14 mouse cellular contexts compared by ENCODE assay signal in the genomic region with DNA sequence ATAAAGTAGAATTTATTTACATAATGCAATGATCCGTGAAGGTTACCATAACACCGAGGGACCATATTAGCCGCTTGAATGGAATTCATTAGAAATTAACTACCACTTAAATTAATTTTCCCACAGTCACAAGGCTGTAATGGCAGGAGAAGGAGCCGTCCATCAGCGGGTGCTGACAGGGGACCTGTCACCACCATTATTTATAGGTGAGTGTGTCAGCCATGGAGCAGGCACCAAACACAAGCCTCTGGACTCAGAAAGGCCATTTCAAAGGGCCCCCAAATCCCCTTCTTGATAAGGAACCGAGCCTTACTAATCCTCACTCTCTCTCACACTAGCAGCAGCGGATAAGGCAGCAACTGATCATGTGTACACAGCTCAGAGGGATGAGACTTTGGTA. TPM values are rescaled to one million over a fixed set of nuclear protein-coding genes. Genes with fewer than 3 reads are reported as not detected.
DNase-seq lines count a peak whose midpoint lies in the region; ATAC-seq and TF ChIP-seq lines count a peak whose summit lies in the region.
"Had no signal": no experiment of that assay in that cellular context is flagged by ENCODE, and none has a peak within 500 bp of the region (broad histone marks: within the 10 kb centered on the region; RNA-seq: fewer than 3 reads in every experiment).

No protein-coding gene starts in this region.

- ATAC-seq in Patski, result peak; percentile 48
- ATAC-seq in heart, postnatal 0 days (ENCODE audit: insufficient read depth, low read depth), result peak; percentile 79
- ATAC-seq in limb, embryonic 11.5 days (ENCODE audit: insufficient number of reproducible peaks, low FRiP score, low TSS enrichment, low read depth), result no peak

- H3K27ac ChIP-seq in heart, adult 2 months, result peak overlapping the region; percentile 45
- H3K27ac ChIP-seq in heart, postnatal 0 days (ENCODE audit: low read depth), result peak overlapping the region; percentile 82
- no peak overlapping the region for H3K27ac ChIP-seq in limb, embryonic 11.5 days (replicated peaks; ENCODE audit: low read depth, low read length)
- no peak overlapping the region for H3K27ac ChIP-seq in left cerebral cortex, adult 2 months
- H3K27ac ChIP-seq: forebrain, embryonic 12.5 days; liver, embryonic 14.5 days had no signal

- no peak overlapping the region for H3K9ac ChIP-seq in heart, adult 2 months (ENCODE audit: low read depth, low read length)
- H3K9ac ChIP-seq in heart, postnatal 0 days (replicated peaks; ENCODE audit: low read depth, low read length), result no peak overlapping the region
- H3K9ac ChIP-seq in limb, embryonic 11.5 days (ENCODE audit: low read length), result no peak overlapping the region
- H3K9ac ChIP-seq: forebrain, embryonic 12.5 days; liver, embryonic 14.5 days had no signal

- TF ChIP-seq CTCF in heart, adult 2 months (IDR thresholded peaks at IDR 0.05), result no peak
- no peak for TF ChIP-seq CTCF in Patski (IDR thresholded peaks at IDR 0.05)
- TF ChIP-seq CTCF in heart, postnatal 0 days (IDR thresholded peaks at IDR 0.05; ENCODE audit: low read depth), result no peak
- no peak for TF ChIP-seq CTCF in left cerebral cortex, adult 2 months (IDR thresholded peaks at IDR 0.05)

- no peak overlapping the region for H3K4me2 ChIP-seq in heart, postnatal 0 days (ENCODE audit: low read depth, low read length)
- H3K4me2 ChIP-seq in limb, embryonic 11.5 days (ENCODE audit: low read depth, severe bottlenecking), result no peak overlapping the region
- H3K4me2 ChIP-seq: forebrain, embryonic 12.5 days had no signal

- peaks cover 1% of the 10 kb centered on the region for H3K36me3 ChIP-seq in heart, adult 2 months (ENCODE audit: control insufficient read depth, insufficient read depth, low read length)
- no peaks in the 10 kb centered on the region for H3K36me3 ChIP-seq in heart, postnatal 0 days (replicated peaks; ENCODE audit: control insufficient read depth, insufficient read depth, low read length)
- no peaks in the 10 kb centered on the region for H3K36me3 ChIP-seq in limb, embryonic 11.5 days (ENCODE audit: control insufficient read depth, insufficient read depth, low read length)
- H3K36me3 ChIP-seq: forebrain, embryonic 12.5 days had no signal

- no peaks in the 10 kb centered on the region for H3K79me2 ChIP-seq in heart, adult 2 months (replicated peaks; ENCODE audit: control insufficient read depth, insufficient read depth, low read length)

- H3K27me3 ChIP-seq in heart, adult 2 months (ENCODE audit: control insufficient read depth, insufficient read depth, low read length), result no peaks in the 10 kb centered on the region
- H3K27me3 ChIP-seq in Patski, result no peaks in the 10 kb centered on the region
- no peaks in the 10 kb centered on the region for H3K27me3 ChIP-seq in heart, postnatal 0 days (ENCODE audit: control insufficient read depth, insufficient read depth, low read length)
- H3K27me3 ChIP-seq in limb, embryonic 11.5 days (ENCODE audit: control insufficient read depth, insufficient read depth, low read length), result no peaks in the 10 kb centered on the region
- H3K27me3 ChIP-seq: forebrain, embryonic 12.5 days had no signal

- WGBS in heart, adult 2 months, result 41% methylated on average over 7 of the region's 7 CpGs
- 19% methylated on average over 7 of the region's 7 CpGs for WGBS in heart, postnatal 0 days
- WGBS in limb, embryonic 11.5 days, result 26% methylated on average over 7 of the region's 7 CpGs

- CTCF ChIA-PET in Patski (lab: Charles Lee), result interaction anchor here (1.9 to 2.7 kb wide), 2 partner anchors 14 to 23 kb away, joined by 4 to 7 read pairs; no protein-coding TSS in a partner anchor

- intact Hi-C loops in heart, adult 2 months (cut with DNase I), result no loop called here
- intact Hi-C loops in left cerebral cortex, adult 2 months (cut with DNase I), result no loop called here

- H3K4me1 ChIP-seq in heart, adult 2 months (ENCODE audit: control insufficient read depth, insufficient read depth, low read length), result no peaks in the 10 kb centered on the region
- peaks cover 30% of the 10 kb centered on the region for H3K4me1 ChIP-seq in heart, postnatal 0 days (ENCODE audit: control insufficient read depth, insufficient read depth)
- H3K4me1 ChIP-seq in limb, embryonic 11.5 days (ENCODE audit: control insufficient read depth, insufficient read depth, low read length), result peaks cover 1% of the 10 kb centered on the region; the same call in 1 of the 2 replicates

- TF ChIP-seq POLR2A in heart, adult 2 months (IDR thresholded peaks at IDR 0.05; ENCODE audit: insufficient read depth, low read depth, low read length), result no peak

- no peak overlapping the region for H3K4me3 ChIP-seq in heart, adult 2 months
- H3K4me3 ChIP-seq in heart, postnatal 0 days (ENCODE audit: low read depth, low read length), result no peak overlapping the region
- H3K4me3 ChIP-seq in limb, embryonic 11.5 days (ENCODE audit: low read depth, low read length), result no peak overlapping the region
- no peak overlapping the region for H3K4me3 ChIP-seq in left cerebral cortex, adult 2 months
- H3K4me3 ChIP-seq: forebrain, embryonic 12.5 days had no signal

- TF ChIP-seq EP300 in heart, adult 2 months (IDR thresholded peaks at IDR 0.05; ENCODE audit: insufficient read depth, low read depth, low read length), result no peak
- peak; percentile 53; the same call in 1 of the 2 replicates for TF ChIP-seq EP300 in heart, postnatal 0 days (IDR thresholded peaks at IDR 0.05; ENCODE audit: low read depth)

- no peak for DNase-seq in heart, adult 2 months
- DNase-seq in heart, adult 8-10 months (ENCODE audit: low spot score), result no peak
- DNase-seq in Patski (ENCODE audit: low read depth, low spot score), result peak; percentile 55
- peak; percentile 67 for DNase-seq in heart, postnatal 0 days (ENCODE audit: low spot score)
- DNase-seq in limb, embryonic 11.5 days (ENCODE audit: low spot score), result peak; percentile 45
- no peak for DNase-seq in left cerebral cortex, adult 2 months (ENCODE audit: extremely low spot score in 1 of 2, low spot score in 2 of 2)
- no peak for DNase-seq in left cerebral cortex, adult 8-10 months (ENCODE audit: low spot score in 2 of 2)
- DNase-seq in spleen, postnatal 4 days (ENCODE audit: low spot score in 2 of 2), result no peak
- DNase-seq: cerebellum, adult 18-20 months; gastrocnemius, postnatal 14 days; lung, postnatal 4 days; thymus, adult 2 months had no signal

- no peaks in the 10 kb centered on the region for H3K9me3 ChIP-seq in heart, postnatal 0 days (replicated peaks; ENCODE audit: control insufficient read depth, low read length)
- no peaks in the 10 kb centered on the region for H3K9me3 ChIP-seq in limb, embryonic 11.5 days (ENCODE audit: control insufficient read depth, low read length)
- H3K9me3 ChIP-seq: forebrain, embryonic 12.5 days had no signal

- POLR2A ChIA-PET in Patski (lab: Charles Lee), result no interaction called here

- in situ Hi-C loops in Patski (cut with MboI; ENCODE audit: low pct_unique_long_range_greater_than_20kb), result no loop called here

RNA-seq across cellular contexts. Expression of a gene that starts 8.4 kb away (rescaled TPM):
- 1,000 to 10,000 TPM; 1,124 to 1,284 TPM for total RNA-seq in heart, adult 2 months (2021)
- 494 and 621 TPM in 2 replicates for polyA plus RNA-seq in heart, adult 2 months (2012; rRNA removed)
- total RNA-seq in heart, adult 8-10 months (2022), result 1,000 to 10,000 TPM; 1,175 to 1,391 (median 1,278) TPM
- 188 TPM for polyA plus RNA-seq in Patski (2021)
- 333 and 427 TPM in 2 replicates for total RNA-seq in heart, postnatal 0 days (2014; rRNA removed; ENCODE audit: low replicate concordance)
- 1,466 and 1,522 TPM in 2 replicates for polyA plus RNA-seq in heart, postnatal 0 days (2015; fragmentation: Nextera tagmentation; extraction: Ambion mirVana)
- polyA plus RNA-seq in limb, embryonic 11.5 days (2014; fragmentation: Nextera tagmentation; extraction: Ambion mirVana), result 369 and 370 TPM in 2 replicates
- total RNA-seq in left cerebral cortex, adult 2 months (2021), result 100 to 1,000 TPM; 177 to 187 TPM
- total RNA-seq in left cerebral cortex, adult 8-10 months (2022), result 100 to 1,000 TPM; 192 to 206 (median 194) TPM

RNA-seq across cellular contexts. Expression of a gene that starts 8.4 kb away (rescaled TPM):
- 10 to 100 TPM; 53.3 to 57.8 TPM for total RNA-seq in heart, adult 2 months (2021)
- 75.4 and 81.8 TPM in 2 replicates for polyA plus RNA-seq in heart, adult 2 months (2012; rRNA removed)
- 10 to 100 TPM; 55.1 to 69.7 (median 59.7) TPM for total RNA-seq in heart, adult 8-10 months (2022)
- 62.8 TPM for polyA plus RNA-seq in Patski (2021)
- 62.9 and 102 TPM in 2 replicates for total RNA-seq in heart, postnatal 0 days (2014; rRNA removed; ENCODE audit: low replicate concordance)
- 130 and 135 TPM in 2 replicates for polyA plus RNA-seq in heart, postnatal 0 days (2015; fragmentation: Nextera tagmentation; extraction: Ambion mirVana)
- 107 and 113 TPM in 2 replicates for polyA plus RNA-seq in limb, embryonic 11.5 days (2014; fragmentation: Nextera tagmentation; extraction: Ambion mirVana)
- total RNA-seq in left cerebral cortex, adult 2 months (2021), result 10 to 100 TPM; 34.1 to 36.9 TPM
- total RNA-seq in left cerebral cortex, adult 8-10 months (2022), result 10 to 100 TPM; 33.1 to 38.6 (median 34.6) TPM

Comparison
In these comparisons a context has a peak if more than half of its experiments do, and no peak if none do; other contexts are left out.
1. DNase-seq: peak in Patski (single experiment), heart, postnatal 0 days (single experiment) and limb, embryonic 11.5 days (single experiment); none in heart, adult 2 months (0 of 2), heart, adult 8-10 months (single experiment), left cerebral cortex, adult 2 months (0 of 2), left cerebral cortex, adult 8-10 months (0 of 2) and spleen, postnatal 4 days (0 of 2).
2. H3K27ac ChIP-seq: peak in heart, adult 2 months (single experiment) and heart, postnatal 0 days (single experiment); none in limb, embryonic 11.5 days (single experiment) and left cerebral cortex, adult 2 months (single experiment).